Mouse (Mus musculus) neural tube, embryonic 14.5 days (tissue): ENCODE measurements at regions not wholly inside any gene's neighbourhood (a gene's known extent, or its start where the extent isn't known, plus 50 kb on each side); places are given as distances from the start of the nearest gene placed in this dataset.

Experiments
- ATAC-seq: fragments of 200-750 bp; cut with Nextera tagmentation; 2 replicates; pipeline ENCODE4 v1.8.0; 2017; ENCODE audit warnings: low read depth, mild to moderate bottlenecking, moderate TSS enrichment, moderate library complexity
- H3K27ac ChIP-seq: fragments of 300-500 bp; sonication (generic); 2 replicates; pipeline ENCODE4 v1.5.1; 2014; ENCODE audit warnings: low read depth, mild to moderate bottlenecking, control low read depth, low read length, moderate library complexity, mixed read lengths
- H3K27me3 ChIP-seq: fragments of 300-500 bp; sonication (generic); 2 replicates; pipeline ENCODE4 v1.6.1; 2014; ENCODE audit warnings: low read length; ENCODE audit not compliant: control insufficient read depth, insufficient read depth
- H3K36me3 ChIP-seq: fragments of 300-500 bp; sonication (generic); 2 replicates; pipeline ENCODE4 v1.6.1; 2014; ENCODE audit warnings: low read length, mixed read lengths; ENCODE audit not compliant: control insufficient read depth, insufficient read depth
- H3K4me1 ChIP-seq: fragments of 300-500 bp; sonication (generic); 2 replicates; pipeline ENCODE4 v1.6.1; 2014; ENCODE audit warnings: low read length; ENCODE audit not compliant: control insufficient read depth, insufficient read depth
- H3K4me2 ChIP-seq: fragments of 300-500 bp; sonication (generic); 2 replicates; pipeline ENCODE4 v1.6.1; 2014; ENCODE audit warnings: mild to moderate bottlenecking, low read depth, low read length, control low read depth
- H3K4me3 ChIP-seq: fragments of 300-500 bp; sonication (generic); 2 replicates; pipeline ENCODE4 v1.5.1; 2014; ENCODE audit warnings: low read depth, low read length, control low read depth, mixed read lengths
- H3K9ac ChIP-seq: fragments of 300-500 bp; sonication (generic); replicated peaks from 2 replicates; pipeline ENCODE4 v1.6.1; 2014; ENCODE audit warnings: low read depth, mild to moderate bottlenecking, control low read depth, low read length, mixed read lengths
- H3K9me3 ChIP-seq: fragments of 300-500 bp; sonication (generic); 2 replicates; pipeline ENCODE4 v1.6.1; 2016; ENCODE audit warnings: low read length; ENCODE audit not compliant: control insufficient read depth
- WGBS: fragments of 180-500 bp; shearing (Covaris S2); extraction: QIAGEN DNeasy Blood & Tissue Kit; methylation state at CpG from one replicate; pipeline ENCODE4 v1.1.7; 2014; 5-methylcytosine and 5-hydroxymethylcytosine counted together

DNA sequence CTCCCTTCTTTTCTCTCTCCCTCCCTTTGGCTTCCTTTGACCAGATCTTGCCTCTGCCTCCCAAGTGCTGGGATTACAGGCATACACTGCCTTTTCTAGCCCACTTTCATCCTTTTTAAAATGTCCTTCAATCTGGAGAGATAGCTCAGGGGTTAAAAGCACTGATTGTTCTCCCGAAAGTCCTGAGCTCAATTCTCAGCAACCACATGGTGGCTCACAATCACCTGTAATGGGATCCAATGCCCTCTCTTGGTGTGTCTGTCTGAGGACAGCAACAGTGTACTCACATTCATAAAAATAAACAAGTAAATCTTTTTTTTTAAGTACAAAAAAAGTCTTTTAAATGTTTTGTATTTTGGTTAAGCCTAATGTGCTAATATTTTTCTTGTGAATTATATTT, 158.4 kb upstream of the Rpl34 start:
- H3K27me3 ChIP-seq: no peaks in the 10 kb centered on the region
- no peaks in the 10 kb centered on the region for H3K36me3 ChIP-seq
- no peak overlapping the region for H3K4me3 ChIP-seq
- no peaks in the 10 kb centered on the region for H3K9me3 ChIP-seq
- no peak for ATAC-seq
- WGBS: 82% methylated on average over 1 of the region's 1 CpGs
- no peaks in the 10 kb centered on the region for H3K4me1 ChIP-seq
- H3K27ac ChIP-seq: no peak overlapping the region
- H3K4me2 ChIP-seq: no peak overlapping the region
- H3K9ac ChIP-seq: no peak overlapping the region

DNA sequence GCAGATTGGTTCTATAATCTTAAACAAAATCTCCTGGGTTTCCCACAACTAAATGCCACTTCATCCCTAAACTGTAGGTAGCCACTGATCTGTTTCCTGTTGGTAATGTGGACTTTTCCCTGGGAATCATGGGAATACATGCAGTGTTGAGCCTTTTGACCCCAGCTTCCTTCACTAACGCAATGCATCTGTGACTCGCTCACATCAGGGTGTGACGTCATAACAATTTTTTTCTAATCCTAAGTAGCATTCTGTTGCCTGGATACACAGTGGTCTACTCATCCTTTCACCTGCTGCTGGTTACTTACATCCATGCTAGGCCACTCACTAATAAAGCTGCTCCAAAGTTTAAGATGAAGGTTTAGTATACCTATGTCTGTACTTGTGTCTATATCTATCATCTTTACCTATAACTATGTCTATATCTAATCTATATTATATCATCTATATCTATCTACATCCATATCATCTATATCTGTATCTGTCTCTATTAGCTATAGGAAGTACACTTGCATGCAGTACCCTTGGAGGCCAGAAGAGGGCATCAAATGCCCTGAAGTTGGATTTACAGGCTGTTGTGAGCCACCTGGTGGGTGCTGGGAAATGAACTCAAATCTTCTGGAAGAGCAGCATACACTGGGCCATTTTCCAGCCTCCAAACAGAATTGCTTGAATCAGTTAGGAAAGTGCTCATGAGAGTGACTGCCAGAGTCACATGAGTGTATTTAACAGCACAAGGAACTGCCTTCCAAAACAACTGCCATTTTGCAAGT, 157.5 kb upstream of the Rpl34 start:
- no peak overlapping the region for H3K27ac ChIP-seq
- H3K4me2 ChIP-seq: no peak overlapping the region
- no peaks in the 10 kb centered on the region for H3K4me1 ChIP-seq
- H3K4me3 ChIP-seq: no peak overlapping the region
- no peaks in the 10 kb centered on the region for H3K36me3 ChIP-seq
- no peaks in the 10 kb centered on the region for H3K9me3 ChIP-seq
- H3K27me3 ChIP-seq: no peaks in the 10 kb centered on the region
- 81% methylated on average over 3 of the region's 3 CpGs for WGBS
- ATAC-seq: no peak
- no peak overlapping the region for H3K9ac ChIP-seq

DNA sequence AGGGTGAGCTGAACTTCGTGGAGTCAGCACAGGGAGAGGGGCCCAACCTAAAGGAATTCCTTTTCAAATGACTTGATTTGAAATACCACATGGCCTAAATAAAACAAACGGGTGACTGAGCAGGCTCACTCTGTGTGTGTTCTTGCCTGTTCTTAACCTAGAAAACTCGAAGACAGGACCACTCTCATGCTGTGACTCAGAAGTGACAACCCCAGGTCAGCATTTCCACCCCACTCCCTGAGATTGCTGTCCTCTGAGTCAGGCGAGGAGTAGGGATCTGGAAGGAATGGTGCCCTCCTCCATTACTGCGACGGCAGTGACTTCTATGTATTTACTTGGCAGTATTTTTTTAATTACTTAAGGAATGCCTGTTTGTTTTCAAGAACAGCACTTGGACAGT, 155.8 kb upstream of the Rpl34 start:
- no peaks in the 10 kb centered on the region for H3K36me3 ChIP-seq
- H3K9me3 ChIP-seq: no peaks in the 10 kb centered on the region
- no peaks in the 10 kb centered on the region for H3K27me3 ChIP-seq
- no peak overlapping the region for H3K4me3 ChIP-seq
- 64% methylated on average over 6 of the region's 6 CpGs for WGBS
- H3K4me1 ChIP-seq: no peaks in the 10 kb centered on the region
- ATAC-seq: no peak
- no peak overlapping the region for H3K9ac ChIP-seq
- no peak overlapping the region for H3K4me2 ChIP-seq
- no peak overlapping the region for H3K27ac ChIP-seq

DNA sequence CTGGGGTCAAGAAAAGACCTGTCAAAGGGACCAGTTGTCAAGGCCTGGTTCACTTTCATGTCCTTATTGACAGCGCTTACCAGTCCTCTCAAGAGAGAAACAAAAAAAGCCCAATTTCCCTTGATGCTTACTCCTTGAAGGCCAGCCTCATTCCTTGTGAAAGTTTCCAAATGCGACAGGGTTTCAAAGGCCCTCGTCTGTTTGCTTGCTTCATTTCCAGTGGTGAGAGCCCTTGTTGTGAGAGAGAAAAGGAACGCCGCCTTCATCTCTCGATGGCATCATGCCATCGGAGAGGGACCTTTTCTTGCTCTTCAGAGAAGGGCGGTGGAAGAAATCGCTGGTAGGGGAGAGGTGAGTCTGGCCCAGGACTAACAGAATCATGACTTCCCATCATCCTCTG, 154.2 kb upstream of the Rpl34 start:
- ATAC-seq: no peak
- no peaks in the 10 kb centered on the region for H3K27me3 ChIP-seq
- H3K36me3 ChIP-seq: no peaks in the 10 kb centered on the region
- no peaks in the 10 kb centered on the region for H3K9me3 ChIP-seq
- H3K9ac ChIP-seq: no peak overlapping the region
- 97% methylated on average over 9 of the region's 9 CpGs for WGBS
- no peak overlapping the region for H3K4me3 ChIP-seq
- no peak overlapping the region for H3K4me2 ChIP-seq
- H3K27ac ChIP-seq: no peak overlapping the region
- H3K4me1 ChIP-seq: no peaks in the 10 kb centered on the region

DNA sequence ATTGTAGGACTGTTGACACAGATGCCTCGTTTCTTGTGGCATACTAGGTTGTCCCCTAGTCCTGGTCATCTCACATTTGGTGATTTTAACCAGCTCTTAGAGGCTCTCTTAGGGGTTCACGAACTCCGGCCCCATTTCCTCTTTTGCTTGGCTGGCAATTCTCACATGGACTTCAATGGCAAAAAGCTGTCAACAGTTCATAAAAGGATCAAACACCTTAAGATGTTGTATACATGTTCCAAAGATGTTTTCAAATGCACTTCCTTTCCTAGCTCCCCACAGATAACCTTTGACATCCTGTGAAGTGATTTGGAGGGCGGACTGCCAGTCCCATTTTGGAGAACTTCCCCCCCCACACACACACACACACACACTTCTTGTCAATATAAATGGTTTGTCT, 153.7 kb upstream of the Rpl34 start:
- no peak overlapping the region for H3K9ac ChIP-seq
- WGBS: 86% methylated on average over 4 of the region's 4 CpGs
- H3K27ac ChIP-seq: no peak overlapping the region
- ATAC-seq: no peak
- H3K4me1 ChIP-seq: no peaks in the 10 kb centered on the region
- no peaks in the 10 kb centered on the region for H3K27me3 ChIP-seq
- H3K4me2 ChIP-seq: no peak overlapping the region
- H3K36me3 ChIP-seq: no peaks in the 10 kb centered on the region
- no peaks in the 10 kb centered on the region for H3K9me3 ChIP-seq
- no peak overlapping the region for H3K4me3 ChIP-seq

DNA sequence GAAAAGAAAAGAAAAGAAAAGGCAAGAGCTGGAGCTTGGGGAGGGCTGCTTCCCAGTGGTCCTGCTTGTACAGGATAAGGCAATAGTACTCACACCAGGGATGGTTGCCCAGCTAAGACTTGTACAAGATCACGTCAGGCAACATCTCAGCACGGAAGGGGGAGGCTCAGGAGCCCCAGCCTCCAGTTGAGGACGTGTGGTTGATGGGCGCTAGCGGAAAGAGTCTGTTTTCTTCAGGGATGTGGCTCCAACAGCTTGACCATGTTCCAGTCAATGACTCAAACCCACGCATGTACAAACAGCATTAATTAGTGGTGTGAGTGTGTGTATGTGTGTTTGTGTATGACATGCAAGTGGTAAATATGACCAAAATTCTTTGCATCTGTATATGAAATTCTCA, 153.1 kb upstream of the Rpl34 start:
- Histone ChIP-seq H3K27ac (no peak overlapping the region), H3K4me3 (no peak overlapping the region), H3K27me3 (no peaks in the 10 kb centered on the region), H3K4me1 (no peaks in the 10 kb centered on the region), H3K9ac (no peak overlapping the region), H3K9me3 (no peaks in the 10 kb centered on the region), H3K36me3 (no peaks in the 10 kb centered on the region), H3K4me2 (no peak overlapping the region)
- ATAC-seq: no peak
- 95% methylated on average over 6 of the region's 6 CpGs for WGBS

DNA sequence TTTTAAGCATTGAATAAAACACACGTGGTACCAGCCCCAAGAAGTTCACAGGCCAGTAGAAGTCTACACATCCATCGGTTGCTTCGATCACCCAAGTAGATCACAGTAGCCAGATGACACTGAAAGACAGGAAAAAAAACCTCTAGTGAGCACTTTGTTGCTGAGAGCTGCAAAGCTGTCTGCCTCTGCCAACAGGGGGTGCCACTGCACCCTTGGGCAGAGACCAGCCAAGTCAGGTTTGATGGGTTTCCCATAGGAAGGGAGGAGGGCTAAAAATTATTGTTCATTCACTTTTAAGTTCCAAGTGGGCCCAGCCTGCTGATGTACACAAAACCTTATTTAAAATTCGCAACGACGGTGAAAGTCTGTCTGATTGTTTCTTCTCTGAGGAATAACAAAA, 150.3 kb upstream of the Rpl34 start:
- 71% methylated on average over 6 of the region's 6 CpGs for WGBS
- no peak for ATAC-seq
- Histone ChIP-seq H3K4me2 (no peak overlapping the region), H3K27ac (no peak overlapping the region), H3K36me3 (no peaks in the 10 kb centered on the region), H3K4me3 (no peak overlapping the region), H3K27me3 (no peaks in the 10 kb centered on the region), H3K9me3 (no peaks in the 10 kb centered on the region), H3K4me1 (no peaks in the 10 kb centered on the region), H3K9ac (no peak overlapping the region)

DNA sequence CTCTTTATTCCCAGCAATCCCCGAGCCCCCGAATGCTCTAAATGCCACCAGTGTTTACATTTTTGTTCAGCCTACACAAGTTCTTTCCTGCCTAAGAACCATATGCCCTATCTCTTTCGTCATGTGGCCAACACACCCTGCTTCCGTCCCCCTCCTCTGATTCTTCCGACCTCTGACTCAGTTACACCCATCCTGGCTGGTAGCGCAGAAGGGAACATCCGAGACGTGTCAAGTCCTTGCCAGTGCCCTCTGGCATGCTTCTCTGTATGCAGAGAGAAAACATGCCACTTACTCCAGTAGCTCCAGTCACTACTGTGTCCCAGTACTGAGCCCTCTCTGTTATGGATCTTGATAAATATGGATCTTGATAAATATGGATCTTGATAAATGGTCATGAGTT, 149.3 kb upstream of the Rpl34 start:
- H3K4me3 ChIP-seq: no peak overlapping the region
- H3K9ac ChIP-seq: no peak overlapping the region
- H3K36me3 ChIP-seq: no peaks in the 10 kb centered on the region
- H3K27ac ChIP-seq: no peak overlapping the region
- no peak overlapping the region for H3K4me2 ChIP-seq
- no peak for ATAC-seq
- no peaks in the 10 kb centered on the region for H3K4me1 ChIP-seq
- 79% methylated on average over 8 of the region's 8 CpGs for WGBS
- H3K27me3 ChIP-seq: no peaks in the 10 kb centered on the region
- no peaks in the 10 kb centered on the region for H3K9me3 ChIP-seq

DNA sequence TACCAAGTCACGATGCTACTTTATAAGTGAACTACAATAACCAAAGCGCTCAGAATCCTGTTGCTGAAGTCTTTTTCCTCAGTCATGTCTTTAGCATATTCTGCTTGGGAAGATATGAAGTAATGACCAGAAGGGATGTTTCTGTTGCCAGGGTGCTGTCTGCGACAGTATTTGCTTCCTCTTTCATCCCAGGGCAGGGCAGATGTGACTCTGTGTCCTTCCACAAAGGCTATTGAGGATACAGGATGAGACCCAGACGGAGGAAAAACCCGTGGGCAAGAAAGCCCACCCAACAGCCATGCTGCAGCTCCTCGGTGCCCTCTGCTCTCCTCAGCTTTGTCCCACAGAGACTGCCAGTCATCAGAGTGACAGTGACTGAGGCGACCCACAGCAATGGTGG, 148.6 kb upstream of the Rpl34 start:
- WGBS: 89% methylated on average over 7 of the region's 7 CpGs
- no peaks in the 10 kb centered on the region for H3K36me3 ChIP-seq
- H3K4me3 ChIP-seq: no peak overlapping the region
- H3K9ac ChIP-seq: no peak overlapping the region
- ATAC-seq: no peak
- H3K4me1 ChIP-seq: no peaks in the 10 kb centered on the region
- no peak overlapping the region for H3K27ac ChIP-seq
- H3K4me2 ChIP-seq: no peak overlapping the region
- no peaks in the 10 kb centered on the region for H3K9me3 ChIP-seq
- no peaks in the 10 kb centered on the region for H3K27me3 ChIP-seq
